In genomic region chr1:36512089-36512965, GRCm38 (mm10) we compare ENCODE assay signal across 8 mouse cellular contexts. TPM values are rescaled to one million over a fixed set of nuclear protein-coding genes. Genes with fewer than 3 reads are reported as not detected.
A peak's percentile ranks its signal among the peaks of the same experiment; 100 is the strongest.
DNase-seq lines count a peak whose midpoint lies in the region; ATAC-seq and TF ChIP-seq lines count a peak whose summit lies in the region.

No protein-coding gene starts in this region.

- H3K4me1 ChIP-seq in G1E (ENCODE audit: insufficient read depth, low read depth, low read length), result peaks cover 57% of the 10 kb centered on the region
- peaks cover 26% of the 10 kb centered on the region for H3K4me1 ChIP-seq in kidney, embryonic 16.5 days (ENCODE audit: insufficient read depth, low read length)
- H3K4me1 ChIP-seq in lung, embryonic 14.5 days (ENCODE audit: insufficient read depth), result peaks cover 6% of the 10 kb centered on the region; the same call in 1 of the 2 replicates

- peak overlapping the region; percentile 97 for H3K27ac ChIP-seq in kidney, embryonic 16.5 days (ENCODE audit: low read length)
- H3K27ac ChIP-seq in lung, embryonic 14.5 days (ENCODE audit: low read depth), result peak overlapping the region; percentile 97

- no peaks in the 10 kb centered on the region for H3K9me3 ChIP-seq in G1E (replicated peaks)
- no peaks in the 10 kb centered on the region for H3K9me3 ChIP-seq in kidney, embryonic 16.5 days (ENCODE audit: low read length)
- H3K9me3 ChIP-seq in lung, embryonic 14.5 days (ENCODE audit: low read depth, low read length), result no peaks in the 10 kb centered on the region

- no peak for TF ChIP-seq CTCF in G1E (IDR thresholded peaks at IDR 0.05; ENCODE audit: low read depth, low read length)
- no peak for TF ChIP-seq CTCF in lung, embryonic 14.5 days (IDR thresholded peaks at IDR 0.05; ENCODE audit: low read depth)

- H3K4me3 ChIP-seq in G1E (ENCODE audit: low read depth, low read length), result peak overlapping the region; percentile 84
- H3K4me3 ChIP-seq in kidney, embryonic 16.5 days (ENCODE audit: low read length), result peak overlapping the region; percentile 86
- peak overlapping the region; percentile 94 for H3K4me3 ChIP-seq in lung, embryonic 14.5 days (ENCODE audit: low read depth, low read length)

- ATAC-seq in G1E (ENCODE audit: extremely low read depth, insufficient number of reproducible peaks, low FRiP score, poor library complexity, severe bottlenecking), result no peak
- peak; percentile 69 for ATAC-seq in kidney, embryonic 16.5 days (ENCODE audit: low FRiP score, low TSS enrichment)
- ATAC-seq in lung, embryonic 14.5 days (ENCODE audit: insufficient read depth), result peak; percentile 71

- intact Hi-C loops in gastrocnemius, postnatal 14 days (cut with DNase I; ENCODE audit: low total_unique reads), result no loop called here

- no peaks in the 10 kb centered on the region for H3K27me3 ChIP-seq in G1E (ENCODE audit: insufficient read depth, low read length)
- H3K27me3 ChIP-seq in kidney, embryonic 16.5 days (ENCODE audit: insufficient read depth, low read length), result no peaks in the 10 kb centered on the region
- no peaks in the 10 kb centered on the region for H3K27me3 ChIP-seq in lung, embryonic 14.5 days (ENCODE audit: insufficient read depth, low read length)

- H3K9ac ChIP-seq in kidney, embryonic 16.5 days (replicated peaks; ENCODE audit: low read length), result peak overlapping the region; percentile 87
- H3K9ac ChIP-seq in lung, embryonic 14.5 days, result peak overlapping the region; percentile 82

- H3K36me3 ChIP-seq in G1E (replicated peaks), result peaks cover 43% of the 10 kb centered on the region
- H3K36me3 ChIP-seq in kidney, embryonic 16.5 days (ENCODE audit: insufficient read depth, low read length), result peaks cover 10% of the 10 kb centered on the region
- peaks cover 8% of the 10 kb centered on the region; the same call in 1 of the 2 replicates for H3K36me3 ChIP-seq in lung, embryonic 14.5 days (ENCODE audit: insufficient read depth)

- H3K4me2 ChIP-seq in kidney, embryonic 16.5 days (replicated peaks; ENCODE audit: low read depth, low read length), result peak overlapping the region; percentile 88
- H3K4me2 ChIP-seq in lung, embryonic 14.5 days, result peak overlapping the region; percentile 97

- WGBS in kidney, embryonic 16.5 days, result under 1% methylated on average over 75 of the region's 126 CpGs
- under 1% methylated on average over 123 of the region's 126 CpGs for WGBS in lung, embryonic 14.5 days

- peak; percentile 72 for DNase-seq in 3134 (ENCODE audit: extremely low read depth, insufficient read length, low spot score)
- peak; percentile 80 for DNase-seq in G1E (ENCODE audit: low spot score)
- DNase-seq in cerebellum, postnatal 10 days, result peak; percentile 74 to 79
- DNase-seq in gastrocnemius, postnatal 14 days, result peak; percentile 63
- DNase-seq in lung, embryonic 14.5 days, result peak; percentile 69
- DNase-seq in retina, postnatal 1 day, result peak; percentile 64
- DNase-seq in thymus, postnatal 4 days, result peak; percentile 78

RNA-seq across cellular contexts. Expression of gene Cnnm3, which starts 0.7 kb away (rescaled TPM):
- 22.2 and 28.2 TPM in 2 replicates for total RNA-seq in G1E (2014; fragmentation: Nextera tagmentation)
- 7.5 and 8.8 TPM in 2 replicates for total RNA-seq in G1E (2017)
- 31.1 and 39.0 TPM in 2 replicates for polyA plus RNA-seq in G1E (2012)
- total RNA-seq in gastrocnemius, postnatal 14 days (2021), result 10 to 100 TPM in 1 of 2 experiments, 1 to 10 TPM in 1; 9.3 to 13.3 TPM
- polyA plus RNA-seq in kidney, embryonic 16.5 days (2015; fragmentation: Nextera tagmentation; extraction: Ambion mirVana), result 3.5 and 3.7 TPM in 2 replicates
- polyA plus RNA-seq in lung, embryonic 14.5 days (2014; fragmentation: Nextera tagmentation; extraction: Ambion mirVana), result 5.4 and 5.9 TPM in 2 replicates

RNA-seq across cellular contexts. Expression of gene Ankrd23, which starts 24.4 kb away (rescaled TPM):
- total RNA-seq in G1E (2014; fragmentation: Nextera tagmentation) (12.0 and 14.2 TPM in 2 replicates), G1E (2017) (14.8 and 16.6 TPM in 2 replicates)
- 9.1 and 10.9 TPM in 2 replicates for polyA plus RNA-seq in G1E (2012)
- 1,000 to 10,000 TPM; 1,005 to 1,120 TPM for total RNA-seq in gastrocnemius, postnatal 14 days (2021)
- polyA plus RNA-seq in kidney, embryonic 16.5 days (2015; fragmentation: Nextera tagmentation; extraction: Ambion mirVana), result 15.2 and 21.7 TPM in 2 replicates
- 11.6 and 11.7 TPM in 2 replicates for polyA plus RNA-seq in lung, embryonic 14.5 days (2014; fragmentation: Nextera tagmentation; extraction: Ambion mirVana)

RNA-seq across cellular contexts. Expression of gene Gm42417, which starts 26.9 kb away (rescaled TPM):
- total RNA-seq in G1E (2014; fragmentation: Nextera tagmentation) (not detected in 2 replicates), G1E (2017) (not detected in 2 replicates)
- polyA plus RNA-seq in G1E (2012), result 0.15 and 0.25 TPM in 2 replicates
- total RNA-seq in gastrocnemius, postnatal 14 days (2021), result 100 to 1,000 TPM; 440 to 562 TPM
- polyA plus RNA-seq in kidney, embryonic 16.5 days (2015; fragmentation: Nextera tagmentation; extraction: Ambion mirVana), result 0.30 and 1.5 TPM in 2 replicates
- not detected in 2 replicates for polyA plus RNA-seq in lung, embryonic 14.5 days (2014; fragmentation: Nextera tagmentation; extraction: Ambion mirVana)

RNA-seq across cellular contexts. Expression of gene Ankrd39, which starts 34.9 kb away (rescaled TPM):
- total RNA-seq in G1E (2014; fragmentation: Nextera tagmentation) (9.9 and 15.7 TPM in 2 replicates), G1E (2017) (11.9 and 12.3 TPM in 2 replicates)
- polyA plus RNA-seq in G1E (2012), result 15.7 and 17.3 TPM in 2 replicates
- total RNA-seq in gastrocnemius, postnatal 14 days (2021), result 1 to 10 TPM; 5.7 to 9.6 TPM
- polyA plus RNA-seq in kidney, embryonic 16.5 days (2015; fragmentation: Nextera tagmentation; extraction: Ambion mirVana), result 29.2 and 30.0 TPM in 2 replicates
- 18.9 and 19.9 TPM in 2 replicates for polyA plus RNA-seq in lung, embryonic 14.5 days (2014; fragmentation: Nextera tagmentation; extraction: Ambion mirVana)

RNA-seq across cellular contexts. Expression of gene Cnnm4, which starts 40.9 kb away (rescaled TPM):
- 6.7 and 8.6 TPM in 2 replicates for total RNA-seq in G1E (2014; fragmentation: Nextera tagmentation)
- 3.9 and 4.5 TPM in 2 replicates for total RNA-seq in G1E (2017)
- polyA plus RNA-seq in G1E (2012), result 2.4 and 3.1 TPM in 2 replicates
- 1 to 10 TPM; 4.6 to 5.4 TPM for total RNA-seq in gastrocnemius, postnatal 14 days (2021)
- polyA plus RNA-seq in kidney, embryonic 16.5 days (2015; fragmentation: Nextera tagmentation; extraction: Ambion mirVana), result 13.8 and 13.9 TPM in 2 replicates
- 10.9 and 11.0 TPM in 2 replicates for polyA plus RNA-seq in lung, embryonic 14.5 days (2014; fragmentation: Nextera tagmentation; extraction: Ambion mirVana)
